Mouse (Mus musculus): ENCODE data around the gene Gigyf1. TPM values are rescaled to one million over a fixed set of nuclear protein-coding genes. Genes with fewer than 3 reads are reported as not detected.

Gigyf1 gene
- polyA plus RNA-seq, 1 experiment: 45.3 TPM

DNA sequence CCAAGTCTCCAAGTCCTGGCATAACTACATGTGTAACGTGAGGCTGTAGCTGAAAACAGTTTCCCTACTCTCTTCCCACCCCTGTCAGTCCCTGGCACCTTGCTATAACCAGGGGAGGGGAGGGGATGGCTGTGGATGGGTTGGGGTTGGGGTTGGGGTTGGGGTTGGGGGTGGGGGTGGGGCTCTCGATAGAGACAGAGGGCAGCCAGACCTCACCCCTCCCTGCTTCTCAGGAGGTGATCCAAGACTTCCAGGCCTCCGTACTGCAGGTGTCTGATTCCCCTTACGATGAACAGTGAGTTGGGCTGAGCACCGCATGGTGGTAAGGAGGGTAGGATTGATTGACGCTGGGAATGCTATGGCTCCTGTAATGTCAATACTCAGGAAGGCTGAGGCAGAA lies 47.4 kb downstream of the Gigyf1 start:
- no peak for DNase-seq
- TF ChIP-seq POLR2A (IDR thresholded peaks at IDR 0.05; ENCODE audit: borderline replicate concordance, extremely low read depth, low read depth, low read length): no peak
- TF ChIP-seq CTCF (IDR thresholded peaks at IDR 0.05; ENCODE audit: insufficient read depth, low read length): no peak
- H3K4me1 ChIP-seq (ENCODE audit: control insufficient read depth, insufficient read depth, low read length): no peaks in the 10 kb centered on the region
- no peak overlapping the region for H3K4me3 ChIP-seq (replicated peaks; ENCODE audit: extremely low read depth, low read depth, low read length)
- WGBS: 65% methylated on average over 6 of the region's 6 CpGs

DNA sequence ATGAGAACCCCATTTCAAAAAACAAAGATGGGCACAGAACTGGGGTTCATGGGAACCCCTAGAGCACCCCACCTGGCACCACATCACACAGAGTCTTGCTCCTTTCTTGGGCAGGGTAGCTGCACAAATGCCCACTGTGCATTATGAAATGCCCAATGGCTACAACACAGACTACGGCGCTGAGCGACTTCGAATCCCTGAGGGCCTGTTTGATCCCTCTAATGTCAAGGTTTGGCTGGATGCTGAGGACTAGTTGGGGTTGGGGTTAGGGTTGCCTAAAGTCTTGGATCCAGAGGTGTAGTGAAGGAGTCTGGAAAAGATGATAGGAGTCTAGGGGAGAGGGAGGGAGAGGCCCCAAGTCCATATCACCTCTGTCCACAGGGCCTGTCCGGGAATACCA lies 48.1 kb downstream of the Gigyf1 start:
- DNase-seq: no peak
- WGBS: 90% methylated on average over 5 of the region's 5 CpGs
- TF ChIP-seq POLR2A (IDR thresholded peaks at IDR 0.05; ENCODE audit: borderline replicate concordance, extremely low read depth, low read depth, low read length) (no peak), CTCF (IDR thresholded peaks at IDR 0.05; ENCODE audit: insufficient read depth, low read length) (no peak)
- Histone ChIP-seq H3K4me1 (ENCODE audit: control insufficient read depth, insufficient read depth, low read length) (no peaks in the 10 kb centered on the region), H3K4me3 (replicated peaks; ENCODE audit: extremely low read depth, low read depth, low read length) (no peak overlapping the region)

DNA sequence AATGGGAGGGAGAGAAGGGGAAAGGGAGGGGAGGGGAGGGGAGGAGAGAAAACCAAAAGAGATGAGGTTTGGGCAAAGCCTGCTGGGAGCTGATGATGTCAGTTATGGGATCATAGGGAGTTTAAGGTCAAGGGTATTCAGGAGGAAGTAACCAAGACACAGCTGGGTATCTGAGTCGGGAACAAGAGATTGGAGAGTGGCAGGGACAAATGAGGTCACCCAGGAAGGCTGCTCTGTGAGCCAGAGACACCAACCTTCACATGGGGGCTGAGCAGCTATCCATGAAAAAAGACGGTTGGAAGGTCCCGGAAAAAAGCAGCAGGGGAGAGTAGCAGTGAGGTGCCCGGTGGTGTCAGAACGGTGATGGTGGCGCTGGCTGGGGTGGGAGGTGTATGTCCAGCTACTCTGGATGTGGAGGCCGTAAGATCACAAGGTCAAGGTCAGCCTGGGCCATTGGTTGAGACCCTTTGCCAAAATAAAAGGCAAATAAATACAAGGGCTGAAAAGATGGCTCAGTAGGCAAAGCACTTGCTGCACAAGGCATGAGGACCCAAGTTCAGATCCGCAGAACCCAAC lies 50.0 kb downstream of the Gigyf1 start:
- WGBS: 75% methylated on average over 8 of the region's 8 CpGs
- no peak for TF ChIP-seq POLR2A (IDR thresholded peaks at IDR 0.05; ENCODE audit: borderline replicate concordance, extremely low read depth, low read depth, low read length)
- TF ChIP-seq CTCF (IDR thresholded peaks at IDR 0.05; ENCODE audit: insufficient read depth, low read length): no peak
- no peak for DNase-seq
- Histone ChIP-seq H3K4me3 (replicated peaks; ENCODE audit: extremely low read depth, low read depth, low read length) (no peak overlapping the region), H3K4me1 (ENCODE audit: control insufficient read depth, insufficient read depth, low read length) (no peaks in the 10 kb centered on the region)

DNA sequence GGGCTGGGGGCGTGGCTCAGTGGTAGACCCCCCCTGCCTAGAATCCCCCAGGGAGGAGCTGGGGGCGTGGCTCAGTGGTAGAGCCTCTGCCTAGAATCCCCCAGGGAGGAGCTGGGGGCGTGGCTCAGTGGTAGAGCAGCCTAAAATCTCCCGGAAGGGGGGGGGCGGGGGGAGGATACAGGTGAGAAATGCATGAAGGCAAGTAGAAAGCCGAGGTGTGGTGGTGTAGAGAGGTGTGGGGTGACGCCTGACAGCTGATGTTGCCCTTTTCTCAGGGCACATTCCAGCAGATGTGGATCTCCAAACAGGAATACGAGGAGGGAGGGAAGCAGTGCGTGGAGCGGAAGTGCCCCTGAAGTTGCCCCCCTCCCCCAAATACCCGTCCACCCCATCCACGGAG lies 50.7 kb downstream of the Gigyf1 start:
- WGBS: 51% methylated on average over 12 of the region's 12 CpGs
- no peak overlapping the region for H3K4me3 ChIP-seq (replicated peaks; ENCODE audit: extremely low read depth, low read depth, low read length)
- TF ChIP-seq CTCF (IDR thresholded peaks at IDR 0.05; ENCODE audit: insufficient read depth, low read length) (no peak), POLR2A (IDR thresholded peaks at IDR 0.05; ENCODE audit: borderline replicate concordance, extremely low read depth, low read depth, low read length) (no peak)
- no peaks in the 10 kb centered on the region for H3K4me1 ChIP-seq (ENCODE audit: control insufficient read depth, insufficient read depth, low read length)
- DNase-seq: no peak

DNA sequence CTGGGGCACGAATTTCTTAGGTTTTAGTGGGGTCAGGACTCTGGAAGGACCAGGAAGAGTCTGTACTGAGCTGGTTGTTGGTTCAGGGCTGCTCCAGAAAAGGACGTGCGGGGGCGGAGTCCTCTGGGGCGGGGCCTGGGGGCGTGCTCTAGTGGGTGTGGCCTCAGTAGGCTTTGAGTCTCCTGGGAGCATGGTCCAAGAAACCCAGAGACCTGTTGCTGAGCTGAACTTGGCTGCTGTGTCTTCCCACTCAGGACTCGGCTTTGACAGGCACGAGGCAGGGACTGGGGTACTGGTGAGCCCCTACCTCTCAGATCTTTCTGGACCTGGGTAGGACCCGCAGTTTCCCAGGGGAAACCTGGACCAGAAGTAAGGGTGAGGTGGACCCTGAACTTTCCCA lies 51.3 kb downstream of the Gigyf1 start, which contains the start of gene Tfr2:
TSS of gene Tfr2 (plus strand) at position 176 of the 400 bp plus-strand sequence.
- no peak within 1 kb of the TSS for H3K4me3 ChIP-seq (replicated peaks; ENCODE audit: extremely low read depth, low read depth, low read length)
- DNase-seq: peak; percentile 54
- 20% methylated on average over 9 of the region's 9 CpGs for WGBS
- peaks cover 2% of the 10 kb centered on the region; the same call in 1 of the 2 replicates for H3K4me1 ChIP-seq (ENCODE audit: control insufficient read depth, insufficient read depth, low read length)
- TF ChIP-seq CTCF (IDR thresholded peaks at IDR 0.05; ENCODE audit: insufficient read depth, low read length) (no peak), POLR2A (IDR thresholded peaks at IDR 0.05; ENCODE audit: borderline replicate concordance, extremely low read depth, low read depth, low read length) (no peak)

DNA sequence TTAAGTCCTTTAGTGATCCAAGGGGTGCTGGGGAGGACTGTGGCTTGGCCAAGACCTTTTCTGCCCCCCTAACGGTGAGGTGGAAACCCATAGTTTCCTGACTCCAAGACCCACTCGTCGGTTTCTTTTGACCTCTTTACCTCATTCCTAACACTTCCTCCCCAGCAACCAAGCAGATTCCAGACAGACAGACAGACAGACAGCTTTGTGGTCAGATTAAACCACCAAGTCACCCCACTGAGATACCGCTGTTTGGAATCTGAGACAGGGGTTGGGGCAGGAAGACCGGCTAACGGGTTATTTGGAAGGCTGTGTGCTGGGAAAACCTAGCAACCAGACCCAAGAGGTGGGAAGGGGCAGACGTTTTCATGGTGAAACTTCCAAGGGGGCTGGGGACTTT lies 51.8 kb downstream of the Gigyf1 start:
- no peak overlapping the region for H3K4me3 ChIP-seq (replicated peaks; ENCODE audit: extremely low read depth, low read depth, low read length)
- peaks cover 2% of the 10 kb centered on the region; the same call in 1 of the 2 replicates for H3K4me1 ChIP-seq (ENCODE audit: control insufficient read depth, insufficient read depth, low read length)
- TF ChIP-seq CTCF (IDR thresholded peaks at IDR 0.05; ENCODE audit: insufficient read depth, low read length): no peak
- WGBS: 34% methylated on average over 7 of the region's 7 CpGs
- DNase-seq: no peak

DNA sequence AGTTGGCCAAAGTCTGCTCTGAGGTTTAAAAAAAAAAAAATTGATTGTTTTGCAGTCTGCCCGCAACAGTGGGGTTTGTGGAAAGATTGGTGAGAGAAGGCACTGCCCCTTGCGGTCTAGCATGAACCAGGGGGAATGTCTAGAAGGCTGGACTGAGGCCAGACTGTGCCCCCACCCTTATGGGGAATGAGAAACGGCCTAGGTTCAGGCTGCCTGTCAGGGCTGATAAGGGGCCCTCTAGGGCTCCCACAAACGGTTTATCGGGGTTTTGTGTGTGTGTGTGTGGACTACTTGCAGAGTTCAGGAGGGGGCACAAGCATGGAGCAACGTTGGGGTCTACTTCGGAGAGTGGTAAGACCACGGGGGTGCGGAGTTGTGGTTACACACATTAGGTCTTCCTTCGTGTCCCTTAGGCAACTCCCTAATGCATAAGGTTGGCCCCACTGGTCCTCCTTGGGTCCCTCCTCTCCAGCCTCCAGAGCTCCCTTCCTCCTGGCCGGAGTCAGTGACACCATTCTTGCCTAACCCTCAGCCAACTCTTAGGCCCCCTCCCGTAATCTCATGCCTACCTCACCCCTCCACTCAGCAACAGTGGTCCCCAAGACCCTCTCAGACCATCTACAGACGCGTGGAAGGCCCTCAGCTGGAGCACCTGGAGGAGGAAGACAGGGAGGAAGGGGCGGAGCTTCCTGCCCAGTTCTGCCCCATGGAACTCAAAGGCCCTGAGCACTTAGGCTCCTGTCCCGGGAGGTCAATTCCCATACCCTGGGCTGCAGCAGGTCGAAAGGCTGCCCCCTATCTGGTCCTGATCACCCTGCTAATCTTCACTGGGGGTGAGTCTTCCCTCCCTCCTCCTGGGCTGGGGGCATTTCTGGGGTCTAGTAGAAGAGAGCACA lies 52.6 kb downstream of the Gigyf1 start:
- TF ChIP-seq CTCF (IDR thresholded peaks at IDR 0.05; ENCODE audit: insufficient read depth, low read length): no peak
- TF ChIP-seq POLR2A (IDR thresholded peaks at IDR 0.05; ENCODE audit: borderline replicate concordance, extremely low read depth, low read depth, low read length): no peak
- H3K4me3 ChIP-seq (replicated peaks; ENCODE audit: extremely low read depth, low read depth, low read length): no peak overlapping the region
- 61% methylated on average over 17 of the region's 17 CpGs for WGBS

DNA sequence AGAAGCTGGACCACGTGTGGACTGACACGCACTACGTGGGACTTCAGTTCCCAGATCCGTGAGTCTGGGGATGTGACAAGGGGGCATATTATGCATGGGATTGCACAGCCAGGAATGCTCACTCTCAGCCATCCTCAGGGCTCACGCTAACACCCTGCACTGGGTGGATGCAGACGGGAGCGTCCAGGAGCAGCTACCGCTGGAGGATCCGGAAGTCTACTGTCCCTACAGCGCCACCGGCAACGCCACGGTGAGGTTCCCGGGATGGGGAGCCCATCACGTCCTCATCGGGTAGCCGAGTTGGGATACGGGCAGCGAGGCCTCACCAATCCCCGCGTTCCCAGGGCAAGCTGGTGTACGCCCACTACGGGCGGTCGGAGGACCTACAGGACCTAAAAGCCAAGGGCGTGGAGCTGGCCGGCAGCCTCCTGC lies 56.1 kb downstream of the Gigyf1 start:
- Histone ChIP-seq H3K4me1 (ENCODE audit: control insufficient read depth, insufficient read depth, low read length) (peaks cover 2% of the 10 kb centered on the region; the same call in 1 of the 2 replicates), H3K4me3 (replicated peaks; ENCODE audit: extremely low read depth, low read depth, low read length) (no peak overlapping the region)
- 22% methylated on average over 27 of the region's 27 CpGs for WGBS
- peak; percentile 25 for DNase-seq
- TF ChIP-seq CTCF (IDR thresholded peaks at IDR 0.05; ENCODE audit: insufficient read depth, low read length) (0 out of 2 replicates have a peak, but pooled peaks have one; percentile 20), POLR2A (IDR thresholded peaks at IDR 0.05; ENCODE audit: borderline replicate concordance, extremely low read depth, low read depth, low read length) (no peak)

More for the DNA sequence above, 52.6 kb downstream of the Gigyf1 start:
- no peak for DNase-seq
- peaks cover 2% of the 10 kb centered on the region; the same call in 1 of the 2 replicates for H3K4me1 ChIP-seq (ENCODE audit: control insufficient read depth, insufficient read depth, low read length)

Other genes starting within 250 kb of the Gigyf1 start
- 2.0 and 3.3 TPM in 2 replicates for gene Ache, start 231.0 kb upstream of the Gigyf1 start, polyA plus RNA-seq (2012; rRNA removed)
- gene Ufsp1, start 223.9 kb upstream of the Gigyf1 start, polyA plus RNA-seq (2012; rRNA removed): 7.0 and 7.1 TPM in 2 replicates
- gene Srrt, start 210.9 kb upstream of the Gigyf1 start, polyA plus RNA-seq (2012; rRNA removed): 107 and 136 TPM in 2 replicates
- 52.6 and 55.2 TPM in 2 replicates for gene Trip6, start 204.1 kb upstream of the Gigyf1 start, polyA plus RNA-seq (2012; rRNA removed)
- gene Slc12a9, start 185.0 kb upstream of the Gigyf1 start, polyA plus RNA-seq (2012; rRNA removed): 22.5 and 24.1 TPM in 2 replicates
- 105 and 123 TPM in 2 replicates for gene Ephb4, start 168.4 kb upstream of the Gigyf1 start, polyA plus RNA-seq (2012; rRNA removed)
- 0.45 and 0.83 TPM in 2 replicates for gene Zan, start 41.5 kb upstream of the Gigyf1 start, polyA plus RNA-seq (2012; rRNA removed)
- 28.4 and 32.4 TPM in 2 replicates for gene Pop7, start 16.0 kb upstream of the Gigyf1 start, polyA plus RNA-seq (2012; rRNA removed)
- not detected in 2 replicates for gene Epo, start 14.7 kb downstream of the Gigyf1 start, polyA plus RNA-seq (2012; rRNA removed)
- 1,063 and 1,258 TPM in 2 replicates for gene Gnb2, start 15.0 kb downstream of the Gigyf1 start, polyA plus RNA-seq (2012; rRNA removed)
- 0.07 TPM in 1 of 2 replicates, not detected in the other for gene Actl6b, start 35.0 kb downstream of the Gigyf1 start, polyA plus RNA-seq (2012; rRNA removed)
- gene Tfr2, start 51.3 kb downstream of the Gigyf1 start, polyA plus RNA-seq (2012; rRNA removed): 0.54 and 0.69 TPM in 2 replicates
- 89.1 and 103 TPM in 2 replicates for gene Mospd3, start 82.5 kb downstream of the Gigyf1 start, polyA plus RNA-seq (2012; rRNA removed)
- gene Pcolce, start 95.2 kb downstream of the Gigyf1 start, polyA plus RNA-seq (2012; rRNA removed): 280 and 290 TPM in 2 replicates
- gene Fbxo24, start 110.5 kb downstream of the Gigyf1 start, polyA plus RNA-seq (2012; rRNA removed): 0.89 and 1.0 TPM in 2 replicates
- gene Lrch4, start 110.6 kb downstream of the Gigyf1 start, polyA plus RNA-seq (2012; rRNA removed): 79.4 and 105 TPM in 2 replicates
- gene Gm20605, start 110.6 kb downstream of the Gigyf1 start, polyA plus RNA-seq (2012; rRNA removed): 63.8 and 65.2 TPM in 2 replicates
- gene Sap25, start 122.8 kb downstream of the Gigyf1 start, polyA plus RNA-seq (2012; rRNA removed): 150 and 162 TPM in 2 replicates
- 3.6 and 4.4 TPM in 2 replicates for gene Irs3, start 127.2 kb downstream of the Gigyf1 start, polyA plus RNA-seq (2012; rRNA removed)
- gene Agfg2, start 166.2 kb downstream of the Gigyf1 start, polyA plus RNA-seq (2012; rRNA removed): 22.4 and 24.3 TPM in 2 replicates
- gene Nyap1, start 223.1 kb downstream of the Gigyf1 start, polyA plus RNA-seq (2012; rRNA removed): 2.3 and 2.4 TPM in 2 replicates
- gene Tsc22d4, start 227.2 kb downstream of the Gigyf1 start, polyA plus RNA-seq (2012; rRNA removed): 103 and 110 TPM in 2 replicates

All from lung, adult 2 months (tissue).